Mouse (Mus musculus) lung, embryonic 14.5 days (tissue): ENCODE results near the gene Wdr78. TPM values are rescaled to one million over a fixed set of nuclear protein-coding genes. Genes with fewer than 3 reads are reported as not detected.

ENCODE experiments used
- ATAC-seq: fragments of 200-750 bp; cut with Nextera tagmentation; 2 replicates; pipeline ENCODE4 v1.8.0; 2017; ENCODE audit warnings: mild to moderate bottlenecking, moderate TSS enrichment, moderate library complexity; ENCODE audit not compliant: insufficient read depth
- DNase-seq: peaks from one replicate; pipeline ENCODE4 v3.0.0-alpha.2; 2015
- H3K27ac ChIP-seq: fragments of 300-500 bp; sonication (generic); 2 replicates; pipeline ENCODE4 v1.5.1; 2014; ENCODE audit warnings: low read depth, mild to moderate bottlenecking, moderate library complexity
- H3K27me3 ChIP-seq: fragments of 300-500 bp; sonication (generic); 2 replicates; pipeline ENCODE4 v1.6.1; 2014; ENCODE audit warnings: low read length, control low read depth; ENCODE audit not compliant: insufficient read depth
- H3K36me3 ChIP-seq: fragments of 300-500 bp; sonication (generic); 2 replicates; pipeline ENCODE4 v1.6.1; 2014; ENCODE audit warnings: control low read depth; ENCODE audit not compliant: insufficient read depth
- H3K4me1 ChIP-seq: fragments of 300-500 bp; sonication (generic); 2 replicates; pipeline ENCODE4 v1.6.1; 2014; ENCODE audit warnings: antibody characterized with exemption, control low read depth; ENCODE audit not compliant: insufficient read depth
- H3K4me2 ChIP-seq: fragments of 300-500 bp; sonication (generic); 2 replicates; pipeline ENCODE4 v1.6.1; 2014; ENCODE audit warnings: mild to moderate bottlenecking
- H3K4me3 ChIP-seq: fragments of 300-500 bp; sonication (generic); 2 replicates; pipeline ENCODE4 v1.5.1; 2014; ENCODE audit warnings: low read depth, low read length
- H3K9ac ChIP-seq: fragments of 300-500 bp; sonication (generic); 2 replicates; pipeline ENCODE4 v1.6.1; 2014
- H3K9me3 ChIP-seq: fragments of 300-500 bp; sonication (generic); 2 replicates; pipeline ENCODE4 v1.6.1; 2016; ENCODE audit warnings: low read depth, low read length, control low read depth
- CTCF ChIP-seq: IDR thresholded peaks from 2 replicates; pipeline ENCODE4 v1.5.1; 2016; ENCODE audit warnings: antibody characterized with exemption, low read depth
- WGBS: fragments of 180-500 bp; shearing (Covaris S2); extraction: QIAGEN DNeasy Blood & Tissue Kit; methylation state at CpG from one replicate; pipeline ENCODE4 v1.1.7; 2014; 5-methylcytosine and 5-hydroxymethylcytosine counted together
- polyA plus RNA-seq: library from polyadenylated mRNA; unstranded; fragments of >200 nt; fragmentation: Nextera tagmentation; extraction: Ambion mirVana; gene quantifications from 2 replicates; pipeline ENCODE4 v1.2.1, GENCODE M21; 2014

The Wdr78 gene
- polyA plus RNA-seq, 1 experiment from 2014 or later, result 3.6 TPM

DNA sequence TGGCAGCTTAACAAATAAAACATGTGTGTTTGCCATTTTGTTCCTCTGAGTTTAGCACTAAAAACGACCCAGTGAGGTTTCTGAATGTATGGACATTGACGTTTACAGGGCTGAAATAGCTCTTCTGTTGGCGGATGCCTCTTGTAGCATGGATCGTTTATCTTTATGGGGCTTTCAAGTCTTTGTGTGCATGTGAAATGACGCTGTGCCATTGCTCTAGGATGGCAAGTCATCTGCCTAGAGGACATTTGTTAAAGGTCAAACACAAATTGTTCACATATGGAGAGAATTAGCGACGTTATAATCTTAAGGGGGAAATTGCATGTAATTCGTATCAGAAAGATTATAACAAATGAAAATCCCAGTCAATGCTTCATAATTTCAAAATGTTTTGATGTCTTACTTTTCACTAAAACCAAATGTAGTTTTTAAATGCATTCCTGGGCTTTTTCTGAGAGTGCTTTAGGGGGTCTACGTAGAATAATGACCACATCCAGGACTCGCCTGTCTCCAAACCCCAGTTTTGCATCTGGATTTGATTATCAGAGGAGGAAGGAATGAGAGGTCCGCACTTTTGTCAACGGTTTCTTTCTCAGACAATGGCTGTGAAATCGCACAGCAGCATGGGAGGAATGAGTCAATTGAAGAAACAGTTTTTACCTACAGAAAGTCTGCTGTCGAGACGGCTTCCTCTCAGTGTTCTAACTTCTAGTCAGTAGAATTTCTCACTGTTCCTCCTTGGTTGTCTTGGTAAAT, 109.0 kb downstream of the Wdr78 start:
- TF ChIP-seq CTCF, result no peak
- H3K4me2 ChIP-seq, result no peak overlapping the region
- H3K36me3 ChIP-seq, result no peaks in the 10 kb centered on the region
- no peak overlapping the region for H3K27ac ChIP-seq
- DNase-seq, result no peak
- H3K4me1 ChIP-seq, result peaks cover 10% of the 10 kb centered on the region
- no peak overlapping the region for H3K9ac ChIP-seq
- H3K4me3 ChIP-seq, result no peak overlapping the region
- 59% methylated on average over 15 of the region's 15 CpGs for WGBS
- ATAC-seq, result no peak
- H3K27me3 ChIP-seq, result no peaks in the 10 kb centered on the region
- H3K9me3 ChIP-seq, result no peaks in the 10 kb centered on the region

DNA sequence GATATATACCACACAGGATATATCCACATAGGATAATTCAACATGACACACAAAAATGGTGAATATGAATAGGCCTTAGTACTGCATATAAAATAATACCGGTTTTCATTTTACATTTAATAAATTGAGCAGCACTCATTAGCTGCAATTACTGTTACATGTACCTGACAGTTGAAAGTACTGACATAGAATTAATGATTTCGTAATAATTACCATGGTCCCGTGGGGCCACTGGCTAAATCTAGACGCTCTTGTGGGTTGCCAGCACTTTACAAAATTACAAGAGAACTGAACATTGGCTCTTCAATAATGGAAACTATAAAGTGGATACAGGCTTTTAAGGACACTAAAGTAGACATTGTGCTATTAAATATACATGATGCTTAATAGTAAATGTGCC, 109.7 kb downstream of the Wdr78 start:
- no peak for TF ChIP-seq CTCF
- Histone ChIP-seq H3K4me3 (no peak overlapping the region), H3K9me3 (no peaks in the 10 kb centered on the region), H3K27ac (no peak overlapping the region), H3K27me3 (no peaks in the 10 kb centered on the region), H3K36me3 (no peaks in the 10 kb centered on the region), H3K4me1 (peaks cover 10% of the 10 kb centered on the region), H3K9ac (no peak overlapping the region), H3K4me2 (no peak overlapping the region)
- WGBS, result 84% methylated on average over 4 of the region's 4 CpGs
- ATAC-seq (no peak), DNase-seq (no peak)

GRCm38 (mm10) chr4:102991685-102992084, 122.7 kb downstream of the Wdr78 start:
- no peak overlapping the region for H3K4me3 ChIP-seq
- no peaks in the 10 kb centered on the region for H3K36me3 ChIP-seq
- no peaks in the 10 kb centered on the region for H3K4me1 ChIP-seq
- H3K27ac ChIP-seq, result no peak overlapping the region
- H3K4me2 ChIP-seq, result no peak overlapping the region
- DNase-seq (no peak), ATAC-seq (no peak)
- no peaks in the 10 kb centered on the region for H3K27me3 ChIP-seq
- H3K9me3 ChIP-seq, result no peaks in the 10 kb centered on the region
- 81% methylated on average over 3 of the region's 3 CpGs for WGBS
- no peak for TF ChIP-seq CTCF
- no peak overlapping the region for H3K9ac ChIP-seq

- WGBS, result 71% methylated on average over 11 of the region's 11 CpGs
- Histone ChIP-seq H3K27me3 (no peaks in the 10 kb centered on the region), H3K36me3 (no peaks in the 10 kb centered on the region), H3K9ac (no peak overlapping the region), H3K9me3 (no peaks in the 10 kb centered on the region), H3K4me1 (no peaks in the 10 kb centered on the region), H3K4me2 (no peak overlapping the region), H3K4me3 (no peak overlapping the region), H3K27ac (no peak overlapping the region)
- ATAC-seq, result no peak
- no peak for DNase-seq
- TF ChIP-seq CTCF, result no peak
Observed at GRCm38 (mm10) chr4:102990595-102991340, 123.6 kb downstream of the Wdr78 start.

- no peaks in the 10 kb centered on the region for H3K27me3 ChIP-seq
- WGBS, result 69% methylated on average over 4 of the region's 4 CpGs
- H3K4me1 ChIP-seq, result no peaks in the 10 kb centered on the region
- no peaks in the 10 kb centered on the region for H3K9me3 ChIP-seq
- H3K4me2 ChIP-seq, result no peak overlapping the region
- ATAC-seq (no peak), DNase-seq (no peak)
- H3K4me3 ChIP-seq, result no peak overlapping the region
- H3K36me3 ChIP-seq, result no peaks in the 10 kb centered on the region
- TF ChIP-seq CTCF, result no peak
- H3K27ac ChIP-seq, result no peak overlapping the region
- H3K9ac ChIP-seq, result no peak overlapping the region
Observed at GRCm38 (mm10) chr4:102990016-102990415, 124.3 kb downstream of the Wdr78 start.

- Histone ChIP-seq H3K4me2 (no peak overlapping the region), H3K4me3 (no peak overlapping the region), H3K9ac (no peak overlapping the region), H3K9me3 (no peaks in the 10 kb centered on the region), H3K27me3 (no peaks in the 10 kb centered on the region), H3K36me3 (no peaks in the 10 kb centered on the region), H3K4me1 (no peaks in the 10 kb centered on the region), H3K27ac (no peak overlapping the region)
- ATAC-seq (no peak), DNase-seq (no peak)
- TF ChIP-seq CTCF, result no peak
- WGBS, result 72% methylated on average over 5 of the region's 5 CpGs
Observed at GRCm38 (mm10) chr4:102989391-102989790, 125.0 kb downstream of the Wdr78 start.

DNA sequence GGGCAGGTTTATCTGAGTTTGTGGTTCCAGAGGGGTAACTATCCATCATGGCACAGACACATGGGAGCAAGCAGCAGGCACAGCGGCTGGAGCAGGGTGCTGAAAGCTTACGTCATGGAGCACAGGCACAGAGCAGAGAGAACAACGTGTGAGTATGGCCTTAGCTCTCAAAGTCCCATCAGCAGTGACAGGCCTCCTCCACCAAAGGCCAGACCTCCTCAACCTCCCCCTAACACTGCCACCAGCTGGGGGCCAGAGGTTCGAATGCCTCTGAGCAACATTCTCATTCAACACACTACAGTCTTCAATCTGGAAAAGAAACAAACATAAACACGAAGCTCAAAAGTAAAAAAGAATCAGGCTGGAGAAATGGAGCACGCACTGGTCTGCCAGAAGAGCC, 125.8 kb downstream of the Wdr78 start:
- WGBS, result 52% methylated on average over 6 of the region's 6 CpGs
- no peaks in the 10 kb centered on the region for H3K4me1 ChIP-seq
- TF ChIP-seq CTCF, result no peak
- H3K9ac ChIP-seq, result no peak overlapping the region
- no peaks in the 10 kb centered on the region for H3K9me3 ChIP-seq
- ATAC-seq (no peak), DNase-seq (no peak)
- H3K36me3 ChIP-seq, result no peaks in the 10 kb centered on the region
- no peaks in the 10 kb centered on the region for H3K27me3 ChIP-seq
- H3K4me2 ChIP-seq, result no peak overlapping the region
- H3K4me3 ChIP-seq, result no peak overlapping the region
- no peak overlapping the region for H3K27ac ChIP-seq

Other genes starting within 250 kb of the Wdr78 start
- gene Tctex1d1, start 135.9 kb downstream of the Wdr78 start, polyA plus RNA-seq, result 0.69 and 1.3 TPM in 2 replicates
- not detected in 2 replicates for gene Insl5, start 87.7 kb downstream of the Wdr78 start, polyA plus RNA-seq
- 36.8 and 37.9 TPM in 2 replicates for gene Mier1, start 165 bp downstream of the Wdr78 start, polyA plus RNA-seq
- gene Slc35d1, start 100.6 kb upstream of the Wdr78 start, polyA plus RNA-seq, result 13.5 and 14.5 TPM in 2 replicates
- not detected in 2 replicates for gene 4921539E11Rik, start 176.3 kb upstream of the Wdr78 start, polyA plus RNA-seq
- gene Oma1, start 199.3 kb upstream of the Wdr78 start, polyA plus RNA-seq, result 18.9 and 21.8 TPM in 2 replicates